Mouse (Mus musculus) stomach, postnatal 0 days (tissue): ENCODE measurements at regions not wholly inside any gene's neighbourhood (a gene's known extent, or its start where the extent isn't known, plus 50 kb on each side); places are given as distances from the start of the nearest gene placed in this dataset.

Experiments
- CTCF ChIP-seq: IDR thresholded peaks from 2 replicates; pipeline ENCODE4 v1.5.1; 2016; ENCODE audit warnings: antibody characterized with exemption, low read depth, mild to moderate bottlenecking, moderate library complexity
- EP300 ChIP-seq: optimal IDR thresholded peaks from 2 replicates; pipeline ENCODE3; 2016; ENCODE audit warnings: antibody characterized with exemption

GRCm38 (mm10) chr11:19340889-19341288 lies 322.1 kb upstream of the Meis1 start:
- TF ChIP-seq CTCF (no peak), EP300 (no peak)
